Mouse (Mus musculus) MEL (cell line): ENCODE data around the gene Ubc. TPM values are rescaled to one million over a fixed set of nuclear protein-coding genes. Genes with fewer than 3 reads are reported as not detected.
A peak's percentile ranks its signal among the peaks of the same experiment; 100 is the strongest.

Source experiments
- DNase-seq: peaks from one replicate; pipeline ENCODE4 v3.0.0; 2011; ENCODE audit warnings: low read depth, low spot score
- H3K27ac ChIP-seq: 2 replicates; pipeline ENCODE4 v1.5.1; 2012; ENCODE audit warnings: low read depth, mild to moderate bottlenecking, control low read depth, low read length, moderate library complexity; ENCODE audit not compliant: control insufficient read depth
- H3K27me3 ChIP-seq, 2 experiments: fragments of 150-350 bp in 1 of 2; sonication (generic) in 1 of 2; 2 replicates each; pipeline ENCODE4 v1.6.1; 2012; ENCODE audit warnings: low read length in 2 of 2, mild to moderate bottlenecking in 2 of 2, improper control_type of control experiment in 1 of 2, moderate library complexity in 1 of 2; ENCODE audit not compliant: insufficient read depth in 2 of 2, control insufficient read depth in 1 of 2
- H3K36me3 ChIP-seq, 2 experiments: 2 replicates each; pipeline ENCODE4 v1.6.1; 2012 to 2014; ENCODE audit warnings: low read length in 2 of 2, improper control_type of control experiment in 1 of 2, inconsistent platforms in 1 of 2, mild to moderate bottlenecking in 1 of 2; ENCODE audit not compliant: insufficient read depth in 2 of 2, control insufficient read depth in 1 of 2
- H3K4me1 ChIP-seq, 2 experiments: fragments of 150-350 bp in 1 of 2; sonication (generic) in 1 of 2; 2 replicates each; pipeline ENCODE4 v1.6.1; 2012; ENCODE audit warnings: low read length in 2 of 2, improper control_type of control experiment in 1 of 2, mild to moderate bottlenecking in 1 of 2; ENCODE audit not compliant: insufficient read depth in 2 of 2, control insufficient read depth in 1 of 2
- H3K4me3 ChIP-seq, 2 experiments: fragments of 150-350 bp in 1 of 2; sonication (generic) in 1 of 2; 2 replicates each; pipeline ENCODE4 v1.5.1; 2012; ENCODE audit warnings: low read depth in 2 of 2, low read length in 2 of 2, mild to moderate bottlenecking in 2 of 2, moderate library complexity in 2 of 2, control low read depth in 1 of 2, improper control_type of control experiment in 1 of 2; ENCODE audit not compliant: control insufficient read depth in 1 of 2, insufficient read depth in 1 of 2
- H3K79me2 ChIP-seq: 2 replicates; pipeline ENCODE4 v1.6.1; 2012; ENCODE audit warnings: mild to moderate bottlenecking, low read length, moderate library complexity; ENCODE audit not compliant: control insufficient read depth, poor library complexity, insufficient read depth
- H3K9ac ChIP-seq: 2 replicates; pipeline ENCODE4 v1.6.1; 2012; ENCODE audit warnings: low read depth, mild to moderate bottlenecking, control low read depth, low read length, moderate library complexity; ENCODE audit not compliant: control insufficient read depth, poor library complexity, severe bottlenecking
- H3K9me3 ChIP-seq: fragments of 150-350 bp; sonication (generic); replicated peaks from 2 replicates; pipeline ENCODE4 v1.6.1; 2012; ENCODE audit warnings: mild to moderate bottlenecking, low read length, improper control_type of control experiment, moderate library complexity; ENCODE audit not compliant: insufficient read depth
- BHLHE40 ChIP-seq: IDR thresholded peaks from 2 replicates; pipeline ENCODE4 v1.6.1; 2012; ENCODE audit warnings: low read depth, mild to moderate bottlenecking, inconsistent platforms, low read length, improper control_type of control experiment, borderline replicate concordance
- CHD1 ChIP-seq: IDR thresholded peaks from 2 replicates; pipeline ENCODE4 v1.6.1; 2012; ENCODE audit warnings: low read depth, mild to moderate bottlenecking, inconsistent platforms, low read length, improper control_type of control experiment
- CHD2 ChIP-seq: IDR thresholded peaks from 2 replicates; pipeline ENCODE4 v1.6.1; 2011; ENCODE audit warnings: low read length, improper control_type of control experiment
- CTCF ChIP-seq, 3 experiments: IDR thresholded peaks in 2 of 3; conservative IDR thresholded peaks in 1 of 3; 2 replicates each; pipeline ENCODE4 v1.5.1; 2011 to 2012; ENCODE audit warnings: low read length in 3 of 3, low read depth in 2 of 3, mild to moderate bottlenecking in 2 of 3, improper control_type of control experiment in 1 of 3, inconsistent platforms in 1 of 3, mixed read lengths in 1 of 3, moderate library complexity in 1 of 3; ENCODE audit not compliant: control insufficient read depth in 1 of 3, insufficient read depth in 1 of 3, poor library complexity in 1 of 3, severe bottlenecking in 1 of 3
- E2F4 ChIP-seq: IDR thresholded peaks from 2 replicates; pipeline ENCODE4 v1.6.1; 2011; ENCODE audit warnings: low read depth, low read length, improper control_type of control experiment, borderline replicate concordance
- ELF1 ChIP-seq: IDR thresholded peaks from 2 replicates; pipeline ENCODE4 v1.6.1; 2014; ENCODE audit warnings: low read depth, mild to moderate bottlenecking, inconsistent platforms, low read length, improper control_type of control experiment, moderate library complexity
- EP300 ChIP-seq, 2 experiments: IDR thresholded peaks; 2 replicates each; pipeline ENCODE4 v1.6.1; 2011; ENCODE audit warnings: improper control_type of control experiment in 2 of 2, low read length in 2 of 2, low read depth in 1 of 2, mild to moderate bottlenecking in 1 of 2
- ETS1 ChIP-seq: IDR thresholded peaks from 2 replicates; pipeline ENCODE4 v1.6.1; 2012; ENCODE audit warnings: low read depth, mild to moderate bottlenecking, inconsistent platforms, low read length, improper control_type of control experiment, moderate library complexity
- GABPA ChIP-seq: IDR thresholded peaks from 2 replicates; pipeline ENCODE4 v1.6.1; 2012; ENCODE audit warnings: low read depth, mild to moderate bottlenecking, inconsistent platforms, low read length, improper control_type of control experiment, moderate library complexity
- GATA1 ChIP-seq: IDR thresholded peaks from 2 replicates; pipeline ENCODE4 v1.6.1; 2011; ENCODE audit warnings: low read depth, low read length, improper control_type of control experiment
- HCFC1 ChIP-seq: IDR thresholded peaks from 2 replicates; pipeline ENCODE4 v1.6.1; 2012; ENCODE audit warnings: low read depth, mild to moderate bottlenecking, inconsistent platforms, low read length, improper control_type of control experiment, moderate library complexity
- JUND ChIP-seq: IDR thresholded peaks from 2 replicates; pipeline ENCODE4 v1.6.1; 2011; ENCODE audit warnings: low read depth, mild to moderate bottlenecking, improper control_type of control experiment, low read length
- KAT2A ChIP-seq: conservative IDR thresholded peaks from 2 replicates; pipeline ENCODE4 v1.6.1; 2012; ENCODE audit warnings: low read depth, low read length, improper control_type of control experiment, inconsistent platforms
- MAFK ChIP-seq: IDR thresholded peaks from 2 replicates; pipeline ENCODE4 v1.6.1; 2011; ENCODE audit warnings: low read depth, mild to moderate bottlenecking, low read length, improper control_type of control experiment, borderline replicate concordance
- MAZ ChIP-seq: IDR thresholded peaks from 2 replicates; pipeline ENCODE4 v1.6.1; 2012; ENCODE audit warnings: low read depth, mild to moderate bottlenecking, inconsistent platforms, low read length, improper control_type of control experiment
- MXI1 ChIP-seq: IDR thresholded peaks from 2 replicates; pipeline ENCODE4 v1.6.1; 2011; ENCODE audit warnings: mild to moderate bottlenecking, low read depth, low read length, improper control_type of control experiment
- MYB ChIP-seq: IDR thresholded peaks from 2 replicates; pipeline ENCODE4 v1.6.1; 2011; ENCODE audit warnings: mild to moderate bottlenecking, low read depth, low read length, improper control_type of control experiment
- MYC ChIP-seq: IDR thresholded peaks from 2 replicates; pipeline ENCODE4 v1.6.1; 2011; ENCODE audit warnings: low read depth, mild to moderate bottlenecking, low read length, improper control_type of control experiment, moderate library complexity
- NELFE ChIP-seq: IDR thresholded peaks from 2 replicates; pipeline ENCODE4 v1.6.1; 2011; ENCODE audit warnings: low read depth, low read length, improper control_type of control experiment
- POLR2A ChIP-seq, 2 experiments: IDR thresholded peaks; 2 replicates each; pipeline ENCODE4 v1.6.1; 2011 to 2012; ENCODE audit warnings: low read length in 2 of 2, mild to moderate bottlenecking in 2 of 2, control low read depth in 1 of 2, improper control_type of control experiment in 1 of 2, low read depth in 1 of 2, moderate library complexity in 1 of 2; ENCODE audit not compliant: control insufficient read depth in 1 of 2, insufficient read depth in 1 of 2, poor library complexity in 1 of 2
- POLR2AphosphoS2 ChIP-seq: IDR thresholded peaks from 2 replicates; pipeline ENCODE4 v1.6.1; 2011; ENCODE audit warnings: low read length, improper control_type of control experiment
- POLR2AphosphoS5 ChIP-seq: IDR thresholded peaks from 2 replicates; pipeline ENCODE4 v1.6.1; 2012; ENCODE audit warnings: low read depth, borderline replicate concordance, mild to moderate bottlenecking, inconsistent platforms, low read length, moderate library complexity, mixed read lengths
- RAD21 ChIP-seq: IDR thresholded peaks from 2 replicates; pipeline ENCODE4 v1.6.1; 2011; ENCODE audit warnings: mild to moderate bottlenecking, low read depth, low read length, improper control_type of control experiment
- RCOR1 ChIP-seq: IDR thresholded peaks from 2 replicates; pipeline ENCODE4 v1.6.1; 2012; ENCODE audit warnings: low read depth, mild to moderate bottlenecking, inconsistent platforms, low read length, improper control_type of control experiment
- SMC3 ChIP-seq: IDR thresholded peaks from 2 replicates; pipeline ENCODE4 v1.6.1; 2011; ENCODE audit warnings: low read depth, low read length, improper control_type of control experiment
- TBP ChIP-seq: IDR thresholded peaks from 2 replicates; pipeline ENCODE4 v1.8.0; 2011; ENCODE audit warnings: low read depth, low read length, improper control_type of control experiment
- TCF12 ChIP-seq: IDR thresholded peaks from 2 replicates; pipeline ENCODE4 v1.6.1; 2014; ENCODE audit warnings: low read depth, mild to moderate bottlenecking, inconsistent platforms, low read length, improper control_type of control experiment, moderate library complexity
- UBTF ChIP-seq: IDR thresholded peaks from 2 replicates; pipeline ENCODE4 v1.6.1; 2012; ENCODE audit warnings: low read depth, mild to moderate bottlenecking, inconsistent platforms, low read length, improper control_type of control experiment, moderate library complexity, borderline replicate concordance; ENCODE audit not compliant: insufficient read depth
- USF2 ChIP-seq, 2 experiments: IDR thresholded peaks; 2 replicates each; pipeline ENCODE4 v1.6.1; 2011 to 2012; ENCODE audit warnings: improper control_type of control experiment in 2 of 2, low read length in 2 of 2, borderline replicate concordance in 1 of 2, inconsistent platforms in 1 of 2, low read depth in 1 of 2, mild to moderate bottlenecking in 1 of 2; ENCODE audit not compliant: insufficient read depth in 1 of 2
- ZNF384 ChIP-seq: IDR thresholded peaks from 2 replicates; pipeline ENCODE4 v1.6.1; 2012; ENCODE audit warnings: low read depth, mild to moderate bottlenecking, inconsistent platforms, low read length, improper control_type of control experiment
- polyA plus RNA-seq, 2 experiments: library from polyadenylated mRNA; stranded (reverse) in 1 of 2; unstranded in 1 of 2; fragments of >175 nt in 1 of 2; fragments of >200 nt in 1 of 2; gene quantifications; 2 replicates each; pipeline versions ENCODE4 v1.2.1 to v1.2.4; 2012; ENCODE audit warnings: low replicate concordance in 2 of 2, low read depth in 1 of 2; ENCODE audit not compliant: insufficient read length in 2 of 2, insufficient read depth in 1 of 2, missing spikeins in 1 of 2
- total RNA-seq: library from RNA; depleted of rRNA; stranded (reverse); fragments of 300-350 nt; gene quantifications from 2 replicates; pipeline ENCODE4 v1.2.3, GENCODE M21; 2012

The Ubc gene
- total and polyA plus RNA-seq, 3 experiments: 113 to 1,075 (median 511) TPM

- Histone ChIP-seq H3K27ac (no peak overlapping the region), H3K4me3 (no peak overlapping the region), H3K4me1 (peaks cover 2 to 11% of the 10 kb centered on the region in 2 experiments; a peak in 3 of 4 replicates), H3K79me2 (no peaks in the 10 kb centered on the region), H3K27me3 (no peaks in the 10 kb centered on the region), H3K9ac (no peak overlapping the region), H3K36me3 (no peaks in the 10 kb centered on the region; a peak in 2 of 4 replicates), H3K9me3 (no peaks in the 10 kb centered on the region)
- no peak for DNase-seq
- TF ChIP-seq MYB: no peak
- TF ChIP-seq ZNF384: peak; percentile 53
Observed at GRCm38 (mm10) chr5:125372027-125372426, 18.0 kb downstream of the Ubc start.

- Histone ChIP-seq H3K4me1 (peaks cover 2 to 11% of the 10 kb centered on the region in 2 experiments; a peak in 3 of 4 replicates), H3K36me3 (no peaks in the 10 kb centered on the region; a peak in 2 of 4 replicates), H3K9ac (no peak overlapping the region), H3K27me3 (no peaks in the 10 kb centered on the region), H3K79me2 (no peaks in the 10 kb centered on the region), H3K9me3 (no peaks in the 10 kb centered on the region), H3K27ac (peak overlapping the region; percentile 56; the same call in 1 of the 2 replicates), H3K4me3 (peak overlapping the region in 1 of 2 experiments; percentile 15; a peak in 1 of 4 replicates)
- DNase-seq: peak; percentile 95
- TF ChIP-seq E2F4: no peak
- peak; percentile 72; the same call in 1 of the 2 replicates for TF ChIP-seq GATA1
- no peak for TF ChIP-seq HCFC1
- peak in 1 of 2 experiments; percentile 65; a peak in 2 of 4 replicates for TF ChIP-seq POLR2A (IDR thresholded peaks at IDR 0.05; ENCODE audit: control insufficient read depth in 1 of 2, insufficient read depth in 1 of 2, low read depth in 1 of 2, low read length in 2 of 2, poor library complexity in 1 of 2)
- TF ChIP-seq USF2 (IDR thresholded peaks at IDR 0.05; ENCODE audit: borderline replicate concordance in 1 of 2, insufficient read depth in 1 of 2, low read depth in 1 of 2, low read length in 2 of 2): no peak
- TF ChIP-seq GABPA: no peak
- 0 out of 2 replicates have a peak, but pooled peaks have one; percentile 16 for TF ChIP-seq TCF12
- peak; percentile 25 for TF ChIP-seq RAD21
- no peak for TF ChIP-seq ELF1
- TF ChIP-seq JUND: no peak
- TF ChIP-seq MXI1: no peak
- no peak for TF ChIP-seq KAT2A
- no peak for TF ChIP-seq CHD2
- peak; percentile 40 to 66 (median 45); a peak in 5 of 6 replicates for TF ChIP-seq CTCF (IDR thresholded peaks at IDR 0.05 in 2 of 3, conservative IDR thresholded peaks at IDR 0.05 in 1 of 3; ENCODE audit: control insufficient read depth in 1 of 3, insufficient read depth in 1 of 3, low read depth in 2 of 3, low read length in 3 of 3, poor library complexity in 1 of 3, severe bottlenecking in 1 of 3)
- TF ChIP-seq BHLHE40: no peak
- no peak for TF ChIP-seq MYB
- no peak for TF ChIP-seq POLR2AphosphoS2
- 0 out of 4 replicates have a peak, but pooled peaks of 1 of the 2 experiments have one; percentile 11 for TF ChIP-seq EP300 (IDR thresholded peaks at IDR 0.05; ENCODE audit: low read depth in 1 of 2, low read length in 2 of 2)
- TF ChIP-seq UBTF: no peak
- TF ChIP-seq TBP: peak; percentile 98
- TF ChIP-seq CHD1: no peak
- TF ChIP-seq MAZ: no peak
- TF ChIP-seq MAFK: no peak
- TF ChIP-seq ETS1: no peak
- peak; percentile 42 for TF ChIP-seq SMC3
- peak; percentile 56 for TF ChIP-seq MYC
- no peak for TF ChIP-seq POLR2AphosphoS5
- peak; percentile 44 for TF ChIP-seq NELFE
- no peak for TF ChIP-seq RCOR1
Observed at GRCm38 (mm10) chr5:125370950-125371693, 18.9 kb downstream of the Ubc start.
